Mouse (Mus musculus) liver, embryonic 16.5 days (tissue): Measurements from ENCODE around the gene Gcfc2. TPM values are rescaled to one million over a fixed set of nuclear protein-coding genes. Genes with fewer than 3 reads are reported as not detected.

Experiments
- ATAC-seq: fragments of 200-750 bp; cut with Nextera tagmentation; 2 replicates; pipeline ENCODE4 v1.8.0; 2017; ENCODE audit warnings: low read depth, mild to moderate bottlenecking, moderate number of reproducible peaks, moderate library complexity
- H3K27ac ChIP-seq: fragments of 300-500 bp; sonication (generic); 2 replicates; pipeline ENCODE4 v1.5.1; 2014; ENCODE audit warnings: mild to moderate bottlenecking, low read length
- H3K27me3 ChIP-seq: fragments of 300-500 bp; sonication (generic); 2 replicates; pipeline ENCODE4 v1.6.1; 2014; ENCODE audit warnings: low read depth, low read length, mixed read lengths; ENCODE audit not compliant: control insufficient read depth, insufficient read depth
- H3K36me3 ChIP-seq: fragments of 300-500 bp; sonication (generic); 2 replicates; pipeline ENCODE4 v1.6.1; 2014; ENCODE audit warnings: mild to moderate bottlenecking; ENCODE audit not compliant: control insufficient read depth, insufficient read depth
- H3K4me1 ChIP-seq: fragments of 300-500 bp; sonication (generic); 2 replicates; pipeline ENCODE4 v1.6.1; 2014; ENCODE audit warnings: low read depth, low read length, mixed read lengths; ENCODE audit not compliant: control insufficient read depth
- H3K4me2 ChIP-seq: fragments of 300-500 bp; sonication (generic); 2 replicates; pipeline ENCODE4 v1.6.1; 2014; ENCODE audit warnings: low read depth, low read length, mixed read lengths
- H3K4me3 ChIP-seq: fragments of 300-500 bp; sonication (generic); 2 replicates; pipeline ENCODE4 v1.5.1; 2014; ENCODE audit warnings: low read depth, mild to moderate bottlenecking, low read length
- H3K9ac ChIP-seq: fragments of 300-500 bp; sonication (generic); 2 replicates; pipeline ENCODE4 v1.6.1; 2014; ENCODE audit warnings: low read depth, low read length
- H3K9me3 ChIP-seq: fragments of 300-500 bp; sonication (generic); replicated peaks from 2 replicates; pipeline ENCODE4 v1.6.1; 2016; ENCODE audit warnings: low read length; ENCODE audit not compliant: control insufficient read depth
- WGBS: fragments of 180-500 bp; shearing (Covaris S2); extraction: QIAGEN DNeasy Blood & Tissue Kit; methylation state at CpG from one replicate; pipeline ENCODE4 v1.1.7; 2014; ENCODE audit not compliant: insufficient replicate concordance; 5-methylcytosine and 5-hydroxymethylcytosine counted together
- polyA plus RNA-seq: library from polyadenylated mRNA; unstranded; fragments of >200 nt; fragmentation: Nextera tagmentation; extraction: Ambion mirVana; gene quantifications from 2 replicates; pipeline ENCODE4 v1.2.1, GENCODE M21; 2015

Gcfc2 gene
- polyA plus RNA-seq, 1 experiment from 2014 or later = 2.2 TPM

GRCm38 (mm10) chr6:81941718-81942117, 18.2 kb downstream of the Gcfc2 start:
- H3K27me3 ChIP-seq = no peaks in the 10 kb centered on the region
- H3K4me3 ChIP-seq = no peak overlapping the region
- no peak overlapping the region for H3K4me2 ChIP-seq
- H3K9me3 ChIP-seq = no peaks in the 10 kb centered on the region
- 80% methylated on average over 5 of the region's 5 CpGs for WGBS
- H3K36me3 ChIP-seq = peaks cover 20% of the 10 kb centered on the region
- no peaks in the 10 kb centered on the region for H3K4me1 ChIP-seq
- H3K27ac ChIP-seq = no peak overlapping the region
- H3K9ac ChIP-seq = no peak overlapping the region
- ATAC-seq = no peak

GRCm38 (mm10) chr6:81943281-81943680, 19.8 kb downstream of the Gcfc2 start:
- Histone ChIP-seq H3K27me3 (no peaks in the 10 kb centered on the region), H3K27ac (no peak overlapping the region), H3K4me1 (no peaks in the 10 kb centered on the region), H3K9ac (no peak overlapping the region), H3K36me3 (peaks cover 20% of the 10 kb centered on the region), H3K4me3 (no peak overlapping the region), H3K4me2 (no peak overlapping the region), H3K9me3 (no peaks in the 10 kb centered on the region)
- WGBS = 66% methylated on average over 2 of the region's 2 CpGs
- ATAC-seq = no peak

- Histone ChIP-seq H3K4me1 (no peaks in the 10 kb centered on the region), H3K4me2 (no peak overlapping the region), H3K9me3 (no peaks in the 10 kb centered on the region), H3K27ac (no peak overlapping the region), H3K27me3 (no peaks in the 10 kb centered on the region), H3K36me3 (peaks cover 25% of the 10 kb centered on the region), H3K4me3 (no peak overlapping the region), H3K9ac (no peak overlapping the region)
- 73% methylated on average over 3 of the region's 3 CpGs for WGBS
- ATAC-seq = no peak
Observed at GRCm38 (mm10) chr6:81944432-81944831, 21.0 kb downstream of the Gcfc2 start.

GRCm38 (mm10) chr6:81946906-81947305, 23.4 kb downstream of the Gcfc2 start:
- H3K9ac ChIP-seq = no peak overlapping the region
- H3K4me3 ChIP-seq = no peak overlapping the region
- WGBS = 82% methylated on average over 6 of the region's 6 CpGs
- peaks cover 21% of the 10 kb centered on the region for H3K36me3 ChIP-seq
- H3K4me2 ChIP-seq = no peak overlapping the region
- no peaks in the 10 kb centered on the region for H3K9me3 ChIP-seq
- no peak for ATAC-seq
- H3K27ac ChIP-seq = no peak overlapping the region
- H3K27me3 ChIP-seq = no peaks in the 10 kb centered on the region
- no peaks in the 10 kb centered on the region for H3K4me1 ChIP-seq

- Histone ChIP-seq H3K27ac (no peak overlapping the region), H3K36me3 (peaks cover 35% of the 10 kb centered on the region)
- 83% methylated on average over 5 of the region's 5 CpGs for WGBS
Observed at GRCm38 (mm10) chr6:81955133-81955532, 31.7 kb downstream of the Gcfc2 start.

GRCm38 (mm10) chr6:81956399-81956798, 32.9 kb downstream of the Gcfc2 start:
- H3K27ac ChIP-seq = no peak overlapping the region
- peaks cover 44% of the 10 kb centered on the region for H3K36me3 ChIP-seq
- no peaks in the 10 kb centered on the region for H3K27me3 ChIP-seq
- H3K4me3 ChIP-seq = no peak overlapping the region
- ATAC-seq = no peak
- no peaks in the 10 kb centered on the region for H3K9me3 ChIP-seq
- no peak overlapping the region for H3K9ac ChIP-seq
- H3K4me2 ChIP-seq = no peak overlapping the region
- H3K4me1 ChIP-seq = no peaks in the 10 kb centered on the region
- 81% methylated on average over 4 of the region's 4 CpGs for WGBS

More at GRCm38 (mm10) chr6:81955133-81955532, 31.7 kb downstream of the Gcfc2 start:
- H3K27me3 ChIP-seq = no peaks in the 10 kb centered on the region
- H3K9ac ChIP-seq = no peak overlapping the region
- no peaks in the 10 kb centered on the region for H3K9me3 ChIP-seq
- H3K4me2 ChIP-seq = no peak overlapping the region
- ATAC-seq = no peak
- no peak overlapping the region for H3K4me3 ChIP-seq
- no peaks in the 10 kb centered on the region for H3K4me1 ChIP-seq

GRCm38 (mm10) chr6:81957992-81958391, 34.5 kb downstream of the Gcfc2 start:
- Histone ChIP-seq H3K27me3 (no peaks in the 10 kb centered on the region), H3K4me3 (no peak overlapping the region), H3K4me2 (no peak overlapping the region), H3K36me3 (peaks cover 44% of the 10 kb centered on the region), H3K27ac (no peak overlapping the region), H3K9ac (no peak overlapping the region), H3K4me1 (no peaks in the 10 kb centered on the region), H3K9me3 (no peaks in the 10 kb centered on the region)
- WGBS = 80% methylated on average over 11 of the region's 11 CpGs
- ATAC-seq = no peak

- ATAC-seq = no peak
- Histone ChIP-seq H3K4me2 (no peak overlapping the region), H3K4me1 (peaks cover 6% of the 10 kb centered on the region), H3K4me3 (no peak overlapping the region), H3K9me3 (no peaks in the 10 kb centered on the region), H3K27me3 (no peaks in the 10 kb centered on the region), H3K36me3 (peaks cover 42% of the 10 kb centered on the region), H3K9ac (no peak overlapping the region), H3K27ac (no peak overlapping the region)
- 75% methylated on average over 8 of the region's 8 CpGs for WGBS
Observed at GRCm38 (mm10) chr6:81959866-81960265, 36.4 kb downstream of the Gcfc2 start.

- Histone ChIP-seq H3K27ac (no peak overlapping the region), H3K4me1 (peaks cover 9% of the 10 kb centered on the region)
- 84% methylated on average over 1 of the region's 1 CpGs for WGBS
Observed at GRCm38 (mm10) chr6:81960284-81960683, 36.8 kb downstream of the Gcfc2 start.

More at GRCm38 (mm10) chr6:81960284-81960683, 36.8 kb downstream of the Gcfc2 start:
- Histone ChIP-seq H3K4me3 (no peak overlapping the region), H3K36me3 (peaks cover 42% of the 10 kb centered on the region), H3K4me2 (no peak overlapping the region), H3K9me3 (no peaks in the 10 kb centered on the region), H3K9ac (no peak overlapping the region), H3K27me3 (no peaks in the 10 kb centered on the region)
- no peak for ATAC-seq
